Mouse (Mus musculus) adrenal gland, adult 18-20 months (tissue): ENCODE data around the gene C330007P06Rik. TPM values are rescaled to one million over a fixed set of nuclear protein-coding genes. Genes with fewer than 3 reads are reported as not detected.
A peak's percentile ranks its signal among the peaks of the same experiment; 100 is the strongest.

Experiments used
- DNase-seq, 2 experiments: peaks; one replicate each; pipeline ENCODE4 v3.0.0; 2021 to 2022; ENCODE audit warnings: low spot score in 2 of 2
- total RNA-seq, 2 experiments: library from RNA; stranded (reverse); gene quantifications; 1 replicate in 1 of 2; 2 replicates in 1 of 2; pipeline ENCODE4 v1.2.3; 2021

C330007P06Rik gene
- total RNA-seq, 2 experiments from 2014 or later = 48.6 to 50.9 TPM

- DNase-seq = no peak
Measured at GRCm38 (mm10) chrX:36839391-36839790, 34.5 kb downstream of the C330007P06Rik start.

- DNase-seq = no peak
Measured at GRCm38 (mm10) chrX:36837069-36837676, 36.7 kb downstream of the C330007P06Rik start.

- DNase-seq = peak; percentile 61 to 67
Measured at GRCm38 (mm10) chrX:36833397-36834084, 40.4 kb downstream of the C330007P06Rik start.

GRCm38 (mm10) chrX:36831632-36832031 lies 42.3 kb downstream of the C330007P06Rik start:
- no peak for DNase-seq

GRCm38 (mm10) chrX:36830271-36830670 lies 43.6 kb downstream of the C330007P06Rik start:
- DNase-seq = peak; percentile 36 to 42

GRCm38 (mm10) chrX:36826873-36827272 lies 47.0 kb downstream of the C330007P06Rik start:
- DNase-seq = no peak

GRCm38 (mm10) chrX:36825032-36825431 lies 48.9 kb downstream of the C330007P06Rik start:
- DNase-seq = no peak

- no peak for DNase-seq
Measured at GRCm38 (mm10) chrX:36823932-36824711, 49.8 kb downstream of the C330007P06Rik start.

GRCm38 (mm10) chrX:36820201-36820600 lies 53.7 kb downstream of the C330007P06Rik start:
- peak; percentile 32 to 40 for DNase-seq

- DNase-seq = no peak
Measured at GRCm38 (mm10) chrX:36819575-36819974, 54.3 kb downstream of the C330007P06Rik start.

- DNase-seq = no peak
Measured at GRCm38 (mm10) chrX:36816953-36817441, 56.9 kb downstream of the C330007P06Rik start.

GRCm38 (mm10) chrX:36816368-36816899 lies 57.5 kb downstream of the C330007P06Rik start:
- no peak for DNase-seq

GRCm38 (mm10) chrX:36815439-36815838 lies 58.5 kb downstream of the C330007P06Rik start:
- DNase-seq = no peak

GRCm38 (mm10) chrX:36815022-36815421 lies 58.9 kb downstream of the C330007P06Rik start:
- no peak for DNase-seq

- no peak for DNase-seq
Measured at GRCm38 (mm10) chrX:36814161-36814836, 59.6 kb downstream of the C330007P06Rik start.

- no peak for DNase-seq
Measured at GRCm38 (mm10) chrX:36811377-36811776, 62.5 kb downstream of the C330007P06Rik start.

- DNase-seq = no peak
Measured at GRCm38 (mm10) chrX:36808318-36808683, 65.6 kb downstream of the C330007P06Rik start.

- DNase-seq = peak; percentile 75 to 77
Measured at GRCm38 (mm10) chrX:36807360-36808317, 66.3 kb downstream of the C330007P06Rik start.

- DNase-seq = no peak
Measured at GRCm38 (mm10) chrX:36805466-36806235, 68.3 kb downstream of the C330007P06Rik start.
